Mouse (Mus musculus) layer of hippocampus, adult 8-10 months (tissue): ENCODE measurements at regions not wholly inside any gene's neighbourhood (a gene's known extent, or its start where the extent isn't known, plus 50 kb on each side); places are given as distances from the start of the nearest gene placed in this dataset.

ENCODE experiments used
- DNase-seq, 2 experiments: peaks; one replicate each; pipeline ENCODE4 v3.0.0; 2022; ENCODE audit warnings: low spot score in 2 of 2

GRCm38 (mm10) chr6:110120406-110120805 is 525.0 kb upstream of the Grm7 start:
- DNase-seq, result no peak

GRCm38 (mm10) chr6:110132271-110132670 is 513.1 kb upstream of the Grm7 start:
- no peak for DNase-seq

- DNase-seq, result no peak
Observed at GRCm38 (mm10) chr6:110133587-110133986, 511.8 kb upstream of the Grm7 start.

- peak; percentile 37 to 43 for DNase-seq
Observed at GRCm38 (mm10) chr6:110137043-110137650, 508.2 kb upstream of the Grm7 start.

GRCm38 (mm10) chr6:110139396-110139795 is 506.0 kb upstream of the Grm7 start:
- no peak for DNase-seq

GRCm38 (mm10) chr6:110168539-110168938 is 476.8 kb upstream of the Grm7 start:
- DNase-seq, result no peak

GRCm38 (mm10) chr6:110205973-110206372 is 439.4 kb upstream of the Grm7 start:
- DNase-seq, result peak; percentile 35 to 36

- no peak for DNase-seq
Observed at GRCm38 (mm10) chr6:110208822-110209221, 436.6 kb upstream of the Grm7 start.

- no peak for DNase-seq
Observed at GRCm38 (mm10) chr6:110247490-110247889, 397.9 kb upstream of the Grm7 start.

GRCm38 (mm10) chr6:110296549-110296948 is 348.8 kb upstream of the Grm7 start:
- no peak for DNase-seq
